Mouse (Mus musculus): ENCODE measurements around the gene Xpr1.

Gene Xpr1

GRCm38 (mm10) chr1:155416701-155417677 lies at the start of gene Xpr1:
TSS of gene Xpr1 (minus strand) at chr1:155417415.
- peak; percentile 96 for DNase-seq (ENCODE audit: low read depth, low spot score)

GRCm38 (mm10) chr1:155463442-155463841 lies 46.2 kb upstream of the Xpr1 start:
- no peak for DNase-seq (ENCODE audit: low read depth, low spot score)

- no peak for DNase-seq (ENCODE audit: low read depth, low spot score)
Observed at GRCm38 (mm10) chr1:155462582-155462981, 45.4 kb upstream of the Xpr1 start.

GRCm38 (mm10) chr1:155457532-155457931 lies 40.3 kb upstream of the Xpr1 start:
- no peak for DNase-seq (ENCODE audit: low read depth, low spot score)

- no peak for DNase-seq (ENCODE audit: low read depth, low spot score)
Observed at GRCm38 (mm10) chr1:155453180-155453579, 36.0 kb upstream of the Xpr1 start.

GRCm38 (mm10) chr1:155448932-155449331 lies 31.7 kb upstream of the Xpr1 start:
- no peak for DNase-seq (ENCODE audit: low read depth, low spot score)

GRCm38 (mm10) chr1:155447277-155447676 lies 30.1 kb upstream of the Xpr1 start:
- no peak for DNase-seq (ENCODE audit: low read depth, low spot score)

- DNase-seq (ENCODE audit: low read depth, low spot score): no peak
Observed at GRCm38 (mm10) chr1:155443115-155443514, 25.9 kb upstream of the Xpr1 start.

GRCm38 (mm10) chr1:155442521-155443001 lies 25.3 kb upstream of the Xpr1 start:
- no peak for DNase-seq (ENCODE audit: low read depth, low spot score)

GRCm38 (mm10) chr1:155439551-155439950 lies 22.3 kb upstream of the Xpr1 start:
- DNase-seq (ENCODE audit: low read depth, low spot score): no peak

GRCm38 (mm10) chr1:155438525-155438924 lies 21.3 kb upstream of the Xpr1 start:
- DNase-seq (ENCODE audit: low read depth, low spot score): no peak

GRCm38 (mm10) chr1:155429304-155429703 lies 12.1 kb upstream of the Xpr1 start:
- DNase-seq (ENCODE audit: low read depth, low spot score): no peak

- no peak for DNase-seq (ENCODE audit: low read depth, low spot score)
Observed at GRCm38 (mm10) chr1:155427126-155427865, 10.1 kb upstream of the Xpr1 start.

- DNase-seq (ENCODE audit: low read depth, low spot score): no peak
Observed at GRCm38 (mm10) chr1:155425743-155426315, 8.6 kb upstream of the Xpr1 start.

GRCm38 (mm10) chr1:155425285-155425684 lies 8.1 kb upstream of the Xpr1 start:
- DNase-seq (ENCODE audit: low read depth, low spot score): no peak

GRCm38 (mm10) chr1:155423801-155424200 lies 6.6 kb upstream of the Xpr1 start:
- DNase-seq (ENCODE audit: low read depth, low spot score): no peak

GRCm38 (mm10) chr1:155422022-155422421 lies 4.8 kb upstream of the Xpr1 start:
- no peak for DNase-seq (ENCODE audit: low read depth, low spot score)

GRCm38 (mm10) chr1:155416147-155416700 lies 991 bp downstream of the Xpr1 start:
- peak; percentile 40 for DNase-seq (ENCODE audit: low read depth, low spot score)

GRCm38 (mm10) chr1:155415421-155415820 lies 1.8 kb downstream of the Xpr1 start:
- no peak for DNase-seq (ENCODE audit: low read depth, low spot score)

GRCm38 (mm10) chr1:155412705-155413104 lies 4.5 kb downstream of the Xpr1 start:
- no peak for DNase-seq (ENCODE audit: low read depth, low spot score)

- no peak for DNase-seq (ENCODE audit: low read depth, low spot score)
Observed at GRCm38 (mm10) chr1:155408577-155408966, 8.6 kb downstream of the Xpr1 start.

Measured in c-Kit-negative CD71-positive TER-119-positive erythroid progenitor cells, embryonic 14.5 days (primary cell).